Mouse (Mus musculus) erythroblast, embryonic 14.5 days (primary cell): ENCODE measurements around the gene Sfrp2.

Source experiments
- GATA1 ChIP-seq: IDR thresholded peaks from 2 replicates; pipeline ENCODE4 v1.6.1; 2012; ENCODE audit warnings: low read length, inconsistent platforms, mixed read lengths
- TAL1 ChIP-seq: IDR thresholded peaks from 3 replicates; pipeline ENCODE4 v1.6.1; 2012; ENCODE audit warnings: low read length, inconsistent platforms, mixed read lengths

GRCm38 (mm10) chr3:83799486-83799885, 33.4 kb downstream of the Sfrp2 start:
- no peak for TF ChIP-seq GATA1
- TF ChIP-seq TAL1, result no peak
